Mouse (Mus musculus): ENCODE data around the gene Abca3. TPM values are rescaled to one million over a fixed set of nuclear protein-coding genes. Genes with fewer than 3 reads are reported as not detected.
A peak's percentile ranks its signal among the peaks of the same experiment; 100 is the strongest.

Abca3 gene
- 9.4 and 9.7 TPM in 2 replicates for polyA plus RNA-seq (2016; fragmentation: Nextera tagmentation; extraction: Ambion mirVana)

DNA sequence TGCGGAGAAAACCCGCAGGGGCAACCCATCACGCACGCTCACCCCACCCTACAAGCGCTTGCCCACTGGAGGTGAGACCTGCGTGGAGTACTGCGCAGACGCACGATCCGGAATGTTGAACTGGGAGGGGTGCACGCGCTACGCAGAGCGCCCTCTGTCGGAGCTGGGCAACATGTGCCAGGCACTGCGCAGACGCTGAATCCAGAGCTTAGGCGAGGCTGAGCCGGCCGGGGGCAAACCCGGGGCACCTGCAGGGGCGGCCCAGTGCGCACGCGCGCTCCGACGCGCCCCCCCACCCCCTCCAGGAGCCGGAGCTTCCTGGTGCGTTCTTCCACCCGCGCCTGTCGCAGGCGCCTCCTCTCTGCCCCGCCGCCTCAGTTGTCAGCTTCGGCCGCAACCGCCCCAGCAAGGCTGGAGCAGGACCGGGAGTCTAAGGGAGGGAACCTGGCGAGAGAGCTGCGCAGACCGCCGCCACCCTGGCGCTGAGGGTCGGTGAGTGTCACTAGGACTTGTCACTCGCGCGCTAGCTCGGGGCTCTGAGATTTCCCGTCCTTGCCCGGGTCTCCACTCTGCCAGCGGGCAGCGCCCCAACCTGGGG, at the start of gene Abca3:
Gene Abca3, plus strand, starts transcription at position 191 of the 598 bp plus-strand sequence.
- peaks cover 11% of the 10 kb centered on the region for H3K4me1 ChIP-seq (replicated peaks)
- H3K9me3 ChIP-seq (replicated peaks) = no peaks in the 10 kb centered on the region
- H3K4me3 ChIP-seq = peak within 1 kb of the TSS; percentile 82
- H3K27ac ChIP-seq (ENCODE audit: poor library complexity, severe bottlenecking) = no peak within 1 kb of the TSS
- H3K4me2 ChIP-seq = peak within 1 kb of the TSS; percentile 83
- ATAC-seq (ENCODE audit: insufficient number of reproducible peaks, low FRiP score) = peak; percentile 93
- no peaks in the 10 kb centered on the region for H3K36me3 ChIP-seq
- H3K9ac ChIP-seq = peak within 1 kb of the TSS; percentile 91
- under 1% methylated on average over 50 of the region's 55 CpGs for WGBS
- peaks cover 25% of the 10 kb centered on the region for H3K27me3 ChIP-seq (replicated peaks)

DNA sequence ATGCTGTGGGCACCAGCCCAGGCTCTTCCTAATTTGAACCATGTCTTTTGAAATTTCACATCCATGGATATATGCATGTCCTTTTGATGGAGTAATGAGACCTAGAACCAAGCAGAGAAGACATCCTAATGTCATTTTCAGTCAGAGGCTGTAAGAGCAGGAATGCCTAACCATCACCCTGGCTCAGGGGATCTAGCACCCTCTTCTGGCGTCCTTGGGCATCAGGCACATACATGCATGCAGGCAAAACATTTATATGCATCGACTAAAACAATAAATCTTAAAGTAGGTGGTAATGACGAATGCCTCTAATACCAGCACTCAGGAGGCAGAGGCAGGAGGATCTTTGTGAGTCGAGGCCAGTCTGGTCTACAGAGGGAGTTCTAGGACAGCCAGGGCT, 44.2 kb upstream of the Abca3 start:
- Histone ChIP-seq H3K36me3 (no peaks in the 10 kb centered on the region), H3K27ac (ENCODE audit: poor library complexity, severe bottlenecking) (no peak overlapping the region), H3K27me3 (replicated peaks) (no peaks in the 10 kb centered on the region), H3K9ac (no peak overlapping the region), H3K4me2 (no peak overlapping the region), H3K4me1 (replicated peaks) (no peaks in the 10 kb centered on the region; the same call in 1 of the 2 replicates), H3K9me3 (replicated peaks) (no peaks in the 10 kb centered on the region), H3K4me3 (no peak overlapping the region)
- 43% methylated on average over 4 of the region's 4 CpGs for WGBS
- no peak for ATAC-seq (ENCODE audit: insufficient number of reproducible peaks, low FRiP score)

DNA sequence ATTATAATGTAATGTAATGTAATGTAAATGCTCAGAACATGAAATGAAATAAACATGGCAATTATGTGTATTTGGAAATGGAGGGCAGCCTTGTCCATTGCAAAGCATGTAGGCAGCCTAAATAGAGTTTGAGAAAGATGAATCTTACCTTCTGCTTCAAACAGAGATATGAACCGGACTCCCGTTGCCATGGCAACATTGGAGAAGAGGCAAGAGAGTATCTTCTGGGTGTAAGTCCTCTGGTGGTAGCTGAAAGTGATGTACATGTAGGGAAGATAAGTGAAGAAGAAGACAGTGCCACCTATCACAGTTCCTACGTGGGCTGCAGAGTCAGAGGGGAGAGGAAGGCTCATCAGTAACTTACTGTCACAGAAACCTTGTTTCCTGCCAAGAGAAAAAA, 30.9 kb upstream of the Abca3 start:
- H3K4me2 ChIP-seq = no peak overlapping the region
- 84% methylated on average over 3 of the region's 3 CpGs for WGBS
- H3K27ac ChIP-seq (ENCODE audit: poor library complexity, severe bottlenecking) = no peak overlapping the region
- no peak overlapping the region for H3K9ac ChIP-seq
- no peaks in the 10 kb centered on the region for H3K4me1 ChIP-seq (replicated peaks)
- peaks cover 12% of the 10 kb centered on the region for H3K9me3 ChIP-seq (replicated peaks)
- H3K27me3 ChIP-seq (replicated peaks) = no peaks in the 10 kb centered on the region
- no peak for ATAC-seq (ENCODE audit: insufficient number of reproducible peaks, low FRiP score)
- H3K4me3 ChIP-seq = no peak overlapping the region
- H3K36me3 ChIP-seq = no peaks in the 10 kb centered on the region

DNA sequence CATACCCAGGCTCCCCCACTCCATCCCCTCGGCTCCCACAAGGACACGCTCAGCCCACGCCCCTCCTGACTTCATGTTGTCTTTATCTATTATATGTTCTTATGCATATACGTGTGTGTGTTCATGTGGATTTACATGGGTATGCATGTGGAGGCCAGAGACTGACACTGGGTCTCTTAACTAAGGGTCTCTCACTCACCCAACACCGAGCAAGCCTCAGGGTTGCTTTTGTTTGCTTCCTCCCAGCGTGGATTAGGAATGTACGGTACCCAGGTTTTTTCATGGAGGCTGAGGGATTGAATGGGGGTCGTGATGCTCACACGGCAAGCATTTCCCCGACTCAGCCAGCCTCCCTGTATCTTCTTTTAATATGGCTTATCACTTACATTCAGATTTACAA, 26.7 kb upstream of the Abca3 start:
- no peaks in the 10 kb centered on the region for H3K4me1 ChIP-seq (replicated peaks)
- no peaks in the 10 kb centered on the region for H3K27me3 ChIP-seq (replicated peaks)
- H3K4me2 ChIP-seq = no peak overlapping the region
- WGBS = 85% methylated on average over 10 of the region's 10 CpGs
- no peak overlapping the region for H3K9ac ChIP-seq
- ATAC-seq (ENCODE audit: insufficient number of reproducible peaks, low FRiP score) = no peak
- H3K27ac ChIP-seq (ENCODE audit: poor library complexity, severe bottlenecking) = no peak overlapping the region
- H3K9me3 ChIP-seq (replicated peaks) = peaks cover 8% of the 10 kb centered on the region
- H3K36me3 ChIP-seq = no peaks in the 10 kb centered on the region
- H3K4me3 ChIP-seq = no peak overlapping the region

DNA sequence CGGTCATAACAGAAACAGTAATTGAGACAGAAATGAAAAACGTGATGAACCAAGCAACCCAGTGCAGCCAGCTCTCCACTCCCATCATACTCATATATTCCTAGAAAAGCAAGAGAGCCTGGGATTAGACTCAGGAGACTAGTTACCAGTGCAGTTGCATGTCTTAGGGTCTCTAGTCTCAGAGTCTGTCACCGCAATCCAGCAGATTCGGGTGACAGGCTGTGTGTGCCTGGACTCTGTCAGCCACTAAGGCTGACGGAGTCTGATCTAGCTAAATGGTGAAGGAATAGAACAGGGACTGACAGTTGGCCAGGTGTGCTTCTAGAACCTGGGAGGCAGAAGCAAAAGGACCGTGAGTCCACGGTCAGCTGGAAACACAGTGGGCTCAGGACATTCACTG, 24.1 kb upstream of the Abca3 start:
- Histone ChIP-seq H3K9me3 (replicated peaks) (0 out of 2 replicates have a peak, but pooled peaks cover under 1% of the 10 kb centered on the region), H3K36me3 (no peaks in the 10 kb centered on the region), H3K27ac (ENCODE audit: poor library complexity, severe bottlenecking) (no peak overlapping the region), H3K4me2 (no peak overlapping the region), H3K4me1 (replicated peaks) (no peaks in the 10 kb centered on the region), H3K27me3 (replicated peaks) (no peaks in the 10 kb centered on the region), H3K4me3 (no peak overlapping the region), H3K9ac (no peak overlapping the region)
- 71% methylated on average over 7 of the region's 7 CpGs for WGBS
- ATAC-seq (ENCODE audit: insufficient number of reproducible peaks, low FRiP score) = no peak

DNA sequence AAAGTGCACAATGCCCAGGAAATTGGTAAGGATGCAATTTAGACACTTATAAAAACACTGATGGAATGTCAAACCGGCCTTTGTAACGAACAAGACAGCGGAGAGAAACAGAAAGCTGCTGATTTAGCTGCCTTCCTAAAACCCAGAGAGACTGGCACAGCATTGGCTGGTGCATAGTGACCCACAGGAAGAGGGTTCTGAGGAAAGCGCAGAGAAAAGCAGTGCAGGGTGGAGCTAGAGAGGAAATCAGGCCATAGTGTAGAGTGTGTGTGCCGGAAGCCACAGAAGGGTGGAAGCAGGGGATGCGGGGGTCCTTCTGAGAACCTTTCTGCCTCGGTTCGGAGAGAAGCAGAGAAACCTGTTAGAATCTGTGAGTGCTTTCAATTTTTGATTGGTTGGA, 7.1 kb upstream of the Abca3 start:
- H3K4me3 ChIP-seq = no peak overlapping the region
- ATAC-seq (ENCODE audit: insufficient number of reproducible peaks, low FRiP score) = no peak
- H3K9ac ChIP-seq = no peak overlapping the region
- WGBS = 74% methylated on average over 8 of the region's 8 CpGs
- H3K27ac ChIP-seq (ENCODE audit: poor library complexity, severe bottlenecking) = no peak overlapping the region
- peaks cover 5% of the 10 kb centered on the region for H3K27me3 ChIP-seq (replicated peaks)
- H3K9me3 ChIP-seq (replicated peaks) = no peaks in the 10 kb centered on the region
- no peaks in the 10 kb centered on the region for H3K36me3 ChIP-seq
- no peak overlapping the region for H3K4me2 ChIP-seq
- no peaks in the 10 kb centered on the region for H3K4me1 ChIP-seq (replicated peaks)

DNA sequence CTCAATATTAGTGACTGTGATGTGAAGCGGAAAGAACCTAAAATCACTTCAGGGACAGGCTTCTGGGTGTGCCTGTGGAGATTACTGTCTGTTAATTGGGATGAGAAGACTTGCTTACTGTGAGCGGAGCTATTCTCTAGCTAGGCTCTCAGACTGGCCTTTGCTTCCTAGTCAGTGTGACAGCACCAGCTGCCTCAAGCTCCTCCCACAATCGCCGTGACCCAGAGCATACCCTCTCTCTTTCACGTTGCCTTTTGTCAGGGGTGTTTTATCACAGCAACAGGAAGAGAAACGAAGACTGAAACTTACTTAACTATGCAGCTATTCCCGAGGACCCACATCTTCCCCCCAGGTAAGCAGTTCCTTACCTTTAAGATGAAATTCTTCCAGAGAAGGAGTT, 4.9 kb upstream of the Abca3 start:
- 51% methylated on average over 7 of the region's 7 CpGs for WGBS
- no peak overlapping the region for H3K27ac ChIP-seq (ENCODE audit: poor library complexity, severe bottlenecking)
- ATAC-seq (ENCODE audit: insufficient number of reproducible peaks, low FRiP score) = no peak

DNA sequence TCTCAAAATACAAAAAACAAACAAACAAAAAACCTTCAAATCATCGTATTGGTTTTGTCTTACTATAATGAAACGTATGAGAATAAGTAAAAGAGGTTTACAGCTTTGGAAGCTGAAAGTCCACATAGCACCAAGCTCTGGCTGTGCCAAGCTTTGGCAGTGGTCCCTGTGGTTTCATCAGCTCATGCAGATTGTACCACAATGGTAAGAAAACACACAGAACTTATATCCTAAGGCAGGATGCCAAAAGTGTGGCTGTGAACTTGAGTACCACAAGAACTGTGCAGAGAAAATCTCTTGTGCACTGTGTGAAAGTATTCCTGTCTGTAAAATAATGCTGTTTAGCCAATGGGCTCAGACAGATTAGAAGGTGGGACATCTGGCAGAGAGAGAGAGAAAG, 2.6 kb upstream of the Abca3 start:
- Histone ChIP-seq H3K4me3 (no peak overlapping the region), H3K27me3 (replicated peaks) (peaks cover 25% of the 10 kb centered on the region), H3K36me3 (no peaks in the 10 kb centered on the region), H3K4me2 (no peak overlapping the region), H3K9ac (no peak overlapping the region), H3K27ac (ENCODE audit: poor library complexity, severe bottlenecking) (no peak overlapping the region), H3K4me1 (replicated peaks) (peaks cover 11% of the 10 kb centered on the region), H3K9me3 (replicated peaks) (no peaks in the 10 kb centered on the region)
- no peak for ATAC-seq (ENCODE audit: insufficient number of reproducible peaks, low FRiP score)
- 74% methylated on average over 2 of the region's 2 CpGs for whole genome bisulfite sequencing

More for the DNA sequence above, 4.9 kb upstream of the Abca3 start:
- no peak overlapping the region for H3K4me3 ChIP-seq
- H3K27me3 ChIP-seq (replicated peaks) = peaks cover 18% of the 10 kb centered on the region
- peaks cover 3% of the 10 kb centered on the region; the same call in 1 of the 2 replicates for H3K4me1 ChIP-seq (replicated peaks)
- H3K9ac ChIP-seq = no peak overlapping the region
- H3K9me3 ChIP-seq (replicated peaks) = no peaks in the 10 kb centered on the region
- no peak overlapping the region for H3K4me2 ChIP-seq
- no peaks in the 10 kb centered on the region for H3K36me3 ChIP-seq

DNA sequence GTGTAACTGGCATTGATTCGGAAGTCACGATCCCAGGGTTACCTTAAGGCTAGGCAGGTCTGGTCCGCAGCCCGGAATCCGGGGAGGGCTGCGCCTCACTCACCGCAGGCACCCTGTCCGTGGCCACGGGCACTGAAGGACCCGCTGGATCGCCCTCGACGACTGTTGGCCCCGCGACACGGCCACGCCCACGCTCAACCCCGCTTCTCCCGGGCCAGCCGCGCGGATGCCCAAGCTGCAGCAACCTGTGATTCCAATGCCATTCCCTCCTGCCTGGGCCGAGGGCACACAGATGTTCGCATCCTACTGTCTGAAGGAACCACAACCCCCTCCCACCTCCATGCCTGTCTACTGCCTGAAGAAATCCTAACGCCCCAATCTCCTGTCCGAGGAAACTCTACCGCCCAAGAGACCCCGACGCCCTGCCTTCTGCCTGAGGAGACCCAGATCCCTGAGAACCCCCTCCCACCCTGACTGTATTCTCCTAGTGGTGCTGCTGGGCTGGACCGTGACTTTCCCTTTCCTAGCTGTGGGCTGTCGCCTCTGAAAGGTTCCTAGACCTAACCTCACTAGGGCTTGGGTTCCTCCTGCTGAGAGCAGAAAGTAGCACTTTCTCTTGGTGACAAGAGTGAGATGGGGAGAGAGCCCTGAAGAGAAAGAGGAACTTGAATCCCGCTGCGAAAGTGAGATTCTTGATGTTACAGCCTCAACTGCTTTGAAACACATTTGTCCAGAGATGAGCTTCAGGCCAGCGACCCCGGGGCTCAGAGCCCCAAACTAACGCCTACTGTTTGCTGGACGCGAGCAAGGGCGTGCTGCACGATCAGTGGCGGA, 607 bp upstream of the Abca3 start, which contains the start of gene Abca17:
Gene Abca17, minus strand, starts transcription at position 143 of the 834 bp plus-strand sequence.
- WGBS = 2% methylated on average over 42 of the region's 42 CpGs
- Histone ChIP-seq H3K9me3 (replicated peaks) (no peaks in the 10 kb centered on the region), H3K27me3 (replicated peaks) (peaks cover 25% of the 10 kb centered on the region), H3K36me3 (no peaks in the 10 kb centered on the region), H3K4me1 (replicated peaks) (peaks cover 11% of the 10 kb centered on the region), H3K9ac (peak within 1 kb of the TSS; percentile 91), H3K4me3 (peak within 1 kb of the TSS; percentile 82), H3K27ac (ENCODE audit: poor library complexity, severe bottlenecking) (no peak within 1 kb of the TSS), H3K4me2 (peak within 1 kb of the TSS; percentile 83)
- ATAC-seq (ENCODE audit: insufficient number of reproducible peaks, low FRiP score) = 0 out of 2 replicates have a peak, but pooled peaks have one; percentile 22

DNA sequence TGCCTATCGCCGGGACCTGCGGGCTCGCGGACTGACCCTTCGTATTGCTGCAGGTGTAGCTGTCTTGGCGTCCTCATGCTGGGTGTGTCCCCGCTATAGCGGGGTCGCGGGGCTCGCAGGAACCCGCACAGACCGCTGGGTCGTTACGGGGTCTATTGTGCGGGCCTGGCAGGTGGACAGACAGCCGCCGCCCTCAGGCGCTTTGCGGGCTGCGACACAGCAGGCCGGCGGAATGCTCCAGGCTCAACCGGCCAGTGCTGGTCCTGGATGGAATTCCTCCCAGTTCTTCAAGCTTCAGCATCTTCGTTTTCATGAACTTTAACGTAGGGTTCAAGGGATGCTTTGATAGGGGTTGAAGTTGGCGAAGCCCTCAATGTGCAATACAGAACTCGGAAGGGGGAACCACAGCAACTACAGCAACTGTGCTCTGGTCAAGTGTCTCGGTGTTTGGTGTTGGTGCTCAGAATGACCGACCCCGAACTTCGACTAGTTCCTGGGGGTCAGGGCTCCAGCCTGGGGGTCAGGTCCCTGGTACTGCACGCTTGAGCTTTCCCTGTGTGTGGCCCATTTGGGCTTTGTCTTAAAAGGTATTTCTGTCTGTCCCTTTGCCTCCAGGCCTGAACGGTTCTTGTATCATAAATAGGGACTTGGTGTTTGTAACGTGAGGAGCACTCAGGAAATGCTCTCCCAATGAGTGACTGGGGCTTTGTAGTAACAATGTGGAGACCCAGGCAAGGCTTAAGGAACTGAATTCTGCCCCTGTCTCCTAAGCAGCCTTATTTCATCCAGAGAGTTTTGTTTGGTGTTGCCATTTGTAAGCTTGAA, 832 bp downstream of the Abca3 start:
- ATAC-seq (ENCODE audit: insufficient number of reproducible peaks, low FRiP score) = peak; percentile 30
- Histone ChIP-seq H3K9me3 (replicated peaks) (no peaks in the 10 kb centered on the region), H3K4me2 (peak overlapping the region; percentile 83), H3K4me3 (peak overlapping the region; percentile 82), H3K36me3 (no peaks in the 10 kb centered on the region), H3K4me1 (replicated peaks) (peaks cover 11% of the 10 kb centered on the region), H3K27ac (ENCODE audit: poor library complexity, severe bottlenecking) (no peak overlapping the region), H3K27me3 (replicated peaks) (peaks cover 25% of the 10 kb centered on the region), H3K9ac (peak overlapping the region; percentile 91)
- WGBS = 5% methylated on average over 36 of the region's 36 CpGs

DNA sequence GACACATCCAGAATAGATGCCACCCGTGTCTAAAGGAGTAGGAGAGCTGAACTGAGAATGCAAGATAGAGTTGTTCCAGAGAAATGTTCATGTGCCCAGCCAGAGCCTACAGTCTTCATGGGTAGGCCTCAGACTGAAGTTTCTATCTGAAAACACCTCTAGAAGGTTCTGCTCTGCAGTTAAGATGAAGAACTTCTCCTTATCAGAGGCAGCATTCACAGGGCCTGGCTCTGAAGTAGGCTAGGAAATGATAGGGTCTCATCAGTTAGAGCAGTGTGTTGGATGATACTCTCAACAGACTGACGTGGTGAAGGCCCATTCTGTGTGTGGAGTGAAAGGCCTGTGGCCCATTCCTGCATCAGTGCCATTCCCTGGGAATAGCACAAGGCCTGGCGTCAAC, 2.2 kb downstream of the Abca3 start:
- no peak overlapping the region for H3K4me3 ChIP-seq
- H3K9ac ChIP-seq = no peak overlapping the region
- peaks cover 21% of the 10 kb centered on the region for H3K27me3 ChIP-seq (replicated peaks)
- H3K27ac ChIP-seq (ENCODE audit: poor library complexity, severe bottlenecking) = no peak overlapping the region
- ATAC-seq (ENCODE audit: insufficient number of reproducible peaks, low FRiP score) = no peak
- peaks cover 4% of the 10 kb centered on the region; the same call in 1 of the 2 replicates for H3K36me3 ChIP-seq
- H3K9me3 ChIP-seq (replicated peaks) = no peaks in the 10 kb centered on the region
- H3K4me1 ChIP-seq (replicated peaks) = peaks cover 11% of the 10 kb centered on the region
- no peak overlapping the region for H3K4me2 ChIP-seq
- 75% methylated on average over 3 of the region's 3 CpGs for WGBS

Data from heart, embryonic 12.5 days (tissue).